Mouse (Mus musculus) mammary gland, adult 2 months (tissue): ENCODE measurements around the gene Slc35b4. TPM values are rescaled to one million over a fixed set of nuclear protein-coding genes. Genes with fewer than 3 reads are reported as not detected.

Experiments
- polyA plus RNA-seq: library from polyadenylated mRNA; depleted of rRNA; stranded (reverse); fragments of >200 nt; gene quantifications from 2 replicates; pipeline ENCODE4 v1.2.3, GENCODE M21; 2012; ENCODE audit warnings: low replicate concordance; rRNA removed

The Slc35b4 gene
- 21.4 and 56.9 TPM in 2 replicates for polyA plus RNA-seq

DNA sequence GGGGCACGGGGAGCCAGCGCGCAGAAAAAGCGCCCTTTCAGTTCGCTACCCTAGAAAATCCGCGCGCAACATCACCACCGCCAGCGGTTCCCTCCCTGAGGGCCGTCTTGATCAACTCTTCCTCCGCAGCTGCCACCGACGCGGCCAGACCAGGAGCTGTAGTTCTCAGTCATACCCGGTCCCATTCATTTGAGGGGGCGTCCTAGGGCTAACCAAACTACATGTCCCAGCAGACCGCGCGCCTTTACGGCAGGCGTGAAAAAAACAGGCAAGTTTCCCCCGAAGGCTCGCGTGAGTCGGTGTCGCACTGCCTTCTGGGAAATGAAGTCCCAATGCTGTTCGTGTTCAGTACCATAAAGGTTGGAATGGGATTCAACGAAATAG, at the start of gene Slc35b4:
Gene Slc35b4, minus strand, starts transcription at position 248 of the 384 bp plus-strand sequence.

Other genes with a start within 250 kb of the Slc35b4 start
- gene Lrguk, start 147.7 kb downstream of the Slc35b4 start, polyA plus RNA-seq = 0.01 TPM in 1 of 2 replicates, not detected in the other
- 187 and 393 TPM in 2 replicates for gene Akr1b3, start 140.4 kb upstream of the Slc35b4 start, polyA plus RNA-seq
- 8.1 and 16.6 TPM in 2 replicates for gene Akr1b8, start 177.0 kb upstream of the Slc35b4 start, polyA plus RNA-seq
- 14.5 and 39.1 TPM in 2 replicates for gene Akr1b10, start 207.1 kb upstream of the Slc35b4 start, polyA plus RNA-seq
- gene Akr1b7, start 235.2 kb upstream of the Slc35b4 start, polyA plus RNA-seq = not detected in 2 replicates